Mouse (Mus musculus) cerebellum, postnatal 36 days (tissue): ENCODE data around the gene Zfp628.
"Not testable (repeated sequence)": the region's sequence is repeated elsewhere in the genome, so short reads cannot be mapped to it uniquely, and the experiment has no call there.

Experiments
- DNase-seq, 2 experiments: peaks; one replicate each; pipeline ENCODE4 v3.0.0; 2021 to 2022; ENCODE audit warnings: mixed read lengths in 2 of 2

Gene Zfp628

DNA sequence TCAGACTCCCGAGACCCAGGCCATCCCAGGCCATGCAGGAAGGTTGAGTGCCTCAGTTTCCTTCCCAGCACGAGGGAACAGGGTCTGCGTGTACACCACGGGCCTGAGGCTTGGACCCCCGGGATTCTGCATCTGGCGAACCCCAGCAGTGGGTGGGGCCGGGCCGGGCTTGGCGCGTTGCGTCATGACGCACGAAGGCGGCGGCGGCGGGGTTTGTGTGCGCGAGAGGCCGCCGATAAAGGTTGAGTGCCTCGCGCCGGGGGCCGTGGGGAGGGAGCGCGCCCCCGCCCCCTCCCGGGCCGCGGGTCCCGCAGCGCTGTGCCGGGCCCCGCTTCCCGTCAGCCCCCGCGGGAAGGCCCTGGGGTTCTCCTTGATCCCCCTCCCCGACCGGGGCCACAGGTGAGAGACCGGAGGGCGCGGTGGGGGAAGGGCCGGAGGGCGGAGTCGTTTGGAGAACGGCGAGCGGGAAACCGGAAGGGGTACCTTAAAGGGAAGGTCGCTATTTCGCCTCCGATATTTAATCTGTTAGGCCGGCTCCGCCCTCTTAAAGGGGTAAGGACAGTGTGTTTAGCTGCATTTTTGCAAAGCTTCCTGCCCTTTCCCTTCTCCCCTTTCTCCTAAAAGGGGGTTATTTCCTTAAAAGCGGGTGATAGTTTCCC is at the start of gene Zfp628:
Zfp628 (plus strand) TSS at position 211 of the 659 bp plus-strand sequence.
- peak; percentile 95 for DNase-seq

- peak; percentile 96 to 97 for DNase-seq
These were observed 49.2 kb upstream of the Zfp628 start for GRCm38 (mm10) chr7:4865579-4866493.

GRCm38 (mm10) chr7:4866631-4867180 is 48.3 kb upstream of the Zfp628 start:
- DNase-seq, result no peak

DNA sequence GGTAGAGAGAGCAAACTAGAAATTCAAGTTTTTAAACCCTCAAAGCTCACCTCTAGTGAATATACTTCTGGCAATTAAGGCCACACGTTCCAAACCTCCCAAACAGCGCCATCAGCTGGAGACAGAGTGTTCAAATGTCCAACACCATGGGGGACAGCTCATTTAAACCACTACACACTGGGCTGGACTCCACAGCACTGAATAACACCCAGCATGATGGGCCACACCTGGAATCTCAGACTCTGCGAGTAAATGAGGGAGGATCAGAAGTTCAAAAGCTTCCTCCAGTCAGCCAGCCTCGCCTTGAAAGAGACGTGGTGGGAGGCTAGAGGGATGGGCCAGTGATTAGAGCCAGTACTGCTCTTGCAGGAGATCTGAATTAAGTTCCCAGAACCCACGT is 44.9 kb upstream of the Zfp628 start, which contains the start of gene Isoc2b:
Isoc2b (minus strand) TSS at position 126 of the 400 bp plus-strand sequence.
- DNase-seq, result no peak

DNA sequence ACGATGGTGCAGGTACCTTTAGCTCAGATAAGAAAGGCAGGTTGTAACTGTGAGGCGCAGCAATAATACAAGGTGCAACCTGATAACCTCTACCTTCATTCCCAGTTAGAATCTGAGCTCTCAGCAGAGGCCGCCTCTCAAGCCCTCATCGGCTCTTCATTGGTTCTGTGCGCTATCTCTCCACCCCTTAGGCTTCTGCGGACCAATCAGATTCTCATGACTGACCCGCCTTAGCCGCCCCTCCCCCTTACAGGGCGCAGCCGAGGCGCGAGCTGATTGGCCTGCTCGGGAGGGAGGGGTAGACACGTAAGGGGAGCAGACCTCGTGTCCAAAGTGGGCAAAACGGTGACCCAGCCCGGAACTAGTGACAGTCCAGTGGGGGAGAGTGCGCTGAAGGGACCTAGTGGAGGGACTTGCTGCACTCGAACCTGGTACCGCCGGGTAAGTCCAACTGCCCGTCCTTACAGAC is 38.2 kb upstream of the Zfp628 start, which contains the start of gene Isoc2a:
Isoc2a (plus strand) TSS at position 401 of the 469 bp plus-strand sequence.
- peak; percentile 82 to 89 for DNase-seq

DNA sequence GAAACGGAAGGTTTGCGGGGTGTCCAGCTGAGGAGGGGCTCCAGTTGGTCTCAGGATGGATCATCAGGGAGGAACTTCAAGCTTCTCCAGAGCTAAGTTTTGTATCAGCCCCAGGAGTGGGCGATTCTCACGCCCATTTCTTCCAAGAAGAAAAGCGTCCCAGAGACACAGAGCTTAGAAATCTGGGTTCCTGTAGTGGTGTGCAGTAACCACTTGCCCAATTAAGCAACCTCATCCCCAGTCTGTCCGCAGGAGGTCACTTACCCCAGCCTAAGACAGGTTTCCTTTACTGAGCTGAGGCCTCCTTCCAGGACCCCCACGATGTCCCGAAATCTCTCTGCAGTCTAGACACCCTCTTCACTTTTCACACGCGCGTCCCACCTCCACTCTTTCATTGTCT is 37.8 kb upstream of the Zfp628 start:
- DNase-seq, result no peak

DNA sequence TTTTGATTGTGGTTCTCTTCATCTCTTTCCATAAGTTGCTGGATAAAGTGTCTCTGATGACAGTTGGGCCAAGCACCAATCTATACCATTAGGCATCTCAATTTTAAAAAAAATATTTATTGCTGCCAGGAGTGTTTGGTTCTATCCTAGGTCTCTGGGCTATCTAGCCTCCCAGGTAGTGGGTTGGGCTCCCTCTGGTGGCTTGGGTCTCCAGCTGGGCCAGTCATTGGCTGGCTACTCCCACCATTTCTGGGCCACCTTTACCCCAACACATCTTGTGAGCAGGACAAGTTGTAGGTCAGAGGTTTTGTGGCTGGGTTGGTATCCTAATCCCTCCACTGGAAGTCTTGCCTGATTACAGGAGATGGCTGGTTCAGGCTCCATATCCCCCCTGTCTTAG is 36.8 kb upstream of the Zfp628 start:
- DNase-seq, result no peak

DNA sequence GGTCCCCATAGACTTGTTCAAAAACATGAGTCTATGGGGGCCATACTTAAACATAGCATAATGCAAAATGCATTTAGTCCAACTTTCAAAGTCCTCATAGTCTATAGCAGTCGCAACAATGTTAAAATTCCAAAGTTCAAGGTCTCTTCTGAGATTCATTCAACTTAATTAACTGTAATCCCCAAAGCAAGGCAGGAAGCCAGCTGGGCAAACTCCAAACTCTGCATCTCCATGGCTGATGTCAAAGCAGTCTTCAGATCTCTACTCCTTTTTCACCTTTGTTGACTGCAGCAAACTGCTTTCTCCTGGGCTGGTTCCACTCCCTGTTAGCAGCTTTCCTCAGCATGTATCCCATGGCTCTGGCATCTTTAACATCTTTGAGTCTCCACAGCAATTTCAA is 36.0 kb upstream of the Zfp628 start:
- not testable (repeated sequence) for DNase-seq

- DNase-seq, result no peak
These were observed 28.3 kb upstream of the Zfp628 start for GRCm38 (mm10) chr7:4886680-4887079.

DNA sequence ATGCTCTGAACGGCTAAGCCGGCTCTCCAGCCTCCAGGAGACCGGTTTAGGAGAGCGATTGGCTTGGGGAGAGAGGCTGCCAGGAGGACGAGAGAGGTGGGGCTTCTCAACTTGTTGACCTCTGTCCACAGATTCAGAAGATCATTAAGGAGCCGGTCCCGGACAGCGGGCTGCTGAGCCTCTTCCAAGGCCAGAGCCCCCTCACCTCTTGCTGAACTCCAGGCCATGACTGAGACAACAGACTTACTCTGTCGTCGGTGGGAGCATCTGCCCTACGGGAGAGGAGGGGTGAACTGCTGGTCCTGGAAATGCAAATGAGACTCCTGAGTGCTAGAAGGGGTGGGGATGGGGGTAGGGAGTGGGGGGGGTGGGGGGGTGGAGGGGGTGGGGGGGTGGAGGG is 19.8 kb upstream of the Zfp628 start:
- DNase-seq, result no peak

DNA sequence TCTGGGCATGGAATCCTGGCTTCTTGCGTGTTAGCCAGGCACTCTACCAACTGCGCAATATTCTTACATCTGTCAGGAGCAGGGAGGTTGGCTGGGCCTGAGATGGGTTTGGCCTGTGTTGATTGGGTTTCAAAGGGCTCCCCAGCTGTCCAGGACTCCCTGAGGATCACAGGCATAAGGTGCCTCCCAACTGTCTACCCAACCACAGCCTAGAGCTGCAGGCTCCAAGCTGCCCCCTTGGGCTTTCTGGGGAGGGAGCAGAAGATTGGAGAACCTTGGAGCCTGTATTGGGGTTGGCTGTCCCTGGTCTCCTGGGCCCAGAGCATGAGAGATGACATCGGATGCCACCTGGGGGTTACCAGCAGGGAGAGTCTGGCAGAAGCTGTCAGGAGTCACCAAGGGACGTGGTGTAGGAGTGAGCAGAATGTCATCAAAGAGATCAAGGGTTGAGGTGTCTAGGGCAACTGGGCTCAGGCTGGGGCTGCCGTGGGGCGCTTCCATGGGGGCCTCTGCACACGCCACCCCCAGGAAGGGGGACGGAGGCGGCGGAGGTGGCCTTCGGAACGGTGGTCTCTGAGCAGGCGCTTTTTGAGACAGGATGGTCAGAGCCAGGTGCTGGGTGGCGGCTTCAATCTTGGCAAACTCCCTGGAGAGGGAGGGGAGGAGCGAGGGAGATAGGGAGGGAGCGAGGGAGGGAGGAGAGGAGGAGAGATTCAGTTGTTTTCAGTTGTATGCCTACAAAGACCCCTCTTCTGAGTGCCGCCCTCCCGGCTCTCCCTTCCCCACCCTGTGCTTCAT is 16.0 kb upstream of the Zfp628 start:
- DNase-seq, result peak in 1 of 2 experiments; percentile 32

GRCm38 (mm10) chr7:4899649-4900522 is 15.1 kb upstream of the Zfp628 start:
- DNase-seq, result peak in 1 of 2 experiments; percentile 16

GRCm38 (mm10) chr7:4900523-4900851 is 14.5 kb upstream of the Zfp628 start:
- no peak for DNase-seq

DNA sequence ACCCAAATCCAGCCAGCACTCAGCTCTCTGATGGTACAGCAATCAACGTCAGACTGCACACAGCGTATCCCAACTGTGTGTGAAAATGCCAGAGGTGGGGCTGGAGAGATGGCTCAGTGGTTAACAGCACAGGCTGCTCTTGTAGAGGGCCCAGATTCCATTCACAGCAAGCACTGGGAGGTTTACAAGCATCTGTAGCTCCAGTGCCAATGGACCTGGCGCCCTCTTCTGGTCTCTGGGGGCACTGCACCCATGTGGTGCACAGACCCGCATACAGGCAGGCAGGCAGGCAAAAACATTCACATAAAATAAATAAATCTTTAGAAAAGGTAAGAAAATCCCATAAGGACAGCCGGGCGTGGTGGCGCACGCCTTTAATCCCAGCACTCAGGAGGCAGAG is 13.8 kb upstream of the Zfp628 start:
- DNase-seq, result peak in 1 of 2 experiments; percentile 22

DNA sequence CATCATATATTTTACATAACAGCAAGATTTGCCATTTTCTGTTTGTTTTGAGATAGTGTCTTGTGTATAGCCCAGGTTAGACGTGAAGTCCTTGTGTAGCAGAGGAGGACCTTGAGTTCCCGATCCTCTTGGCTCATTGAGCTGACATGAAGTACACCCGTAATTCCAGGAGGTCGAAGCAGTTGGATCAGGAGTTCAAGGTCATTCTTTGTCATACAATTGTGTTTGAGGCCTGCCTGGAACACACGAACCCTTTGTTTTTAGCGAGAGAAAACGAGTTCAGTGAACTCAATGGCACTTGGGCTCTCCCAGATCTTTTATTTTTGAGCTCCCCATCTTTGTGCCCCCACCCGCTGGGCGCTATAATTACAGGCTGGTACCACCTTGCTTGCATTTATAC is 12.6 kb upstream of the Zfp628 start:
- DNase-seq, result no peak

GRCm38 (mm10) chr7:4906466-4906950 is 8.5 kb upstream of the Zfp628 start, which contains the start of gene Gm36210:
TSS of gene Gm36210 (minus strand) at chr7:4906516.
- DNase-seq, result no peak

- peak; percentile 55 to 61 for DNase-seq
These were observed 3.5 kb upstream of the Zfp628 start for GRCm38 (mm10) chr7:4911561-4911960.

GRCm38 (mm10) chr7:4912248-4912647 is 2.8 kb upstream of the Zfp628 start:
- no peak for DNase-seq

- DNase-seq, result peak; percentile 40 to 58
These were observed 826 bp downstream of the Zfp628 start for GRCm38 (mm10) chr7:4915669-4916416.

GRCm38 (mm10) chr7:4917494-4917893 is 2.5 kb downstream of the Zfp628 start:
- no peak for DNase-seq

DNA sequence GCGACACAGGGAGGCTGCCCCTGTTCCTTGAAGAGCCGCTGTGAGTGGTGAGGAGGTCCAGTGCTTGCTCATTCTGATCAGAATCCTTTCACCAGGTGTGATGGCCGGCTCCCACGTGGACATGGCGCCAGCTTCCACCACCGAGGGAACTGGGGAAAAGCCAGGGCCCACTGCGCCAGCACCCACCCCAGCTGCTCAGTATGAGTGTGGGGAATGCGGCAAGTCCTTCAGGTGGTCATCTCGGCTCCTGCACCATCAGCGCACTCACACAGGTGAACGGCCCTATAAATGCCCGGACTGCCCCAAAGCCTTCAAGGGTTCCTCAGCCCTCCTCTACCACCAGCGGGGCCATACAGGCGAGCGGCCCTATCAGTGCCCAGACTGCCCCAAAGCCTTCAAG is 3.7 kb downstream of the Zfp628 start:
- DNase-seq, result no peak
